Mouse (Mus musculus) 3134 (cell line): ENCODE results near the gene Ripply3.
A peak's percentile ranks its signal among the peaks of the same experiment; 100 is the strongest.
"Not testable (repeated sequence)": the region's sequence is repeated elsewhere in the genome, so short reads cannot be mapped to it uniquely, and the experiment has no call there.

Source experiments
- DNase-seq: peaks from one replicate; pipeline ENCODE4 v3.0.0-alpha.2; 2011; ENCODE audit warnings: low spot score; ENCODE audit not compliant: insufficient read length; ENCODE audit errors: extremely low read depth

Gene Ripply3

GRCm38 (mm10) chr16:94313229-94314030 lies 14.8 kb upstream of the Ripply3 start, which contains the start of gene Hlcs:
Gene Hlcs, minus strand, starts transcription at chr16:94313571.
- DNase-seq = peak; percentile 93

GRCm38 (mm10) chr16:94314626-94315025 lies 13.6 kb upstream of the Ripply3 start:
- no peak for DNase-seq

- DNase-seq = no peak
Measured at GRCm38 (mm10) chr16:94315215-94315614, 13.0 kb upstream of the Ripply3 start.

GRCm38 (mm10) chr16:94317752-94318151 lies 10.5 kb upstream of the Ripply3 start:
- DNase-seq = no peak

- no peak for DNase-seq
Measured at GRCm38 (mm10) chr16:94320223-94320622, 8.0 kb upstream of the Ripply3 start.

- no peak for DNase-seq
Measured at GRCm38 (mm10) chr16:94323681-94324080, 4.5 kb upstream of the Ripply3 start.

DNA sequence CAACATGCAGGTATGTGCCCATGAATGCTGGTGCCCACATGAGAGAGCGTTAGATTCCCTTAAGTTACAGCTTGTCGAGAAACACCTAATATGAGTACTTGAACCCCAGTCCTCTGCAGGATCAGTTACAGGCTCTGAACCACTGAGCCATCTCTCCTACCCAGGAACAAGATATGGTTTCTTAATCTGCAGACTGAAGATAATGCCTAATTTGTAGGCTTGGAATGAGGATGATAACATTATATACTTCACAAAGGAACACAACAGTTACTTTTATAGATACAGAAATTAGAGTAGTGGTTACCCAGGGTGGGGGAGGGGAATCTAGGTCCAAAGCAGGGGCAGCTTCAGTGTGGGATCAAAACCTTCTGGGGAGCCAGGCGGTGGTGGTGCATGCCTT lies 2.2 kb upstream of the Ripply3 start:
- no peak for DNase-seq

GRCm38 (mm10) chr16:94328881-94329867 lies 954 bp downstream of the Ripply3 start:
- no peak for DNase-seq

- DNase-seq = no peak
Measured at GRCm38 (mm10) chr16:94330429-94330828, 2.2 kb downstream of the Ripply3 start.

DNA sequence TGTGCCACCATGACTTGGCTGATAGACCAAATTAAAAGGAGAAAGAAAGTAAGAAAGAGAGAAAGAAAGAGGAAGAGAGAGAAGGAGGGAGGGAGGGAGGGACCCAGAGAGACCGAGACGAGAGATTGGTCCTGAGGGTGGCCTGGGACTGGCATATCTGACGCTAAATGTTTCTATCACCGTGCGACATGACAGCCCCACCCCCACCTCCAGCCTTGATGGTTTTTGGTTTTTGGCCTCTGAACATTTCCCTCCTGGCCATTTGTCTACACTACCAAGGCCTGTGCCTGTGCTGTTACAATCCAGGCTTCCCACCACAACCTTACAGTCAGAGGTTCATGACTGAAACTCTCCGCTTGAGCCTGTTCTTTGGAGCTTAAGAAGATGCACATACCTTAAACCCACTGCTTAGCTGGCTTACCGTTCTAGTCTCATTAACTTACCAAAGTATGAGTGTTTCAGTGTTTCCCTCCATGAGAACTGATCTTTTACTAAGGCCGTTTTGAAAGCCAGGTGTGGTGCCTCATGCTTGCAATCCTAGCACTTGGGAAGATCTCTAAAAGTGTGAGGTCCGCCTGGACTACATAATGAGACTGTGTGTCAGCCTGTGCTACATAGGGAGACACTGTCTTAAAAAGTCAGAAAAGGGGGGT lies 3.1 kb downstream of the Ripply3 start:
- DNase-seq = no peak

DNA sequence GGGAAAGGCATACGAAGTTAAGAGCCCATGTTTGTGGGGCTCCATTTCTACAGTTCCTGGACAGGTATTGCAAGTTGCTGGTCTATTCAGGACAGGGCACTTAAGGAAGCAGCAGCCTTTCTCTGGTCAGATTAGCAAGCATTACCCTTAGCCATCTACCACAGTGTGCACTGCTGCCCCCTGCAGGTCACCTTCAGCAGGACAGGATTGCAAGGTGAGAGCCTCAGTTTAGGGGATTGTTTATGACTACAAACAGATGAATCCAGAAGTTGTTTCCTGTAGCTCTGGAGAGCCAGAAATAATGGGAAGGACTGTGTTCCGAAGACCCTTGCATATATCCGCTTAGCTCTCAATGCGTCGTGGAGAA lies 3.6 kb downstream of the Ripply3 start:
- DNase-seq = no peak

- DNase-seq = no peak
Measured at GRCm38 (mm10) chr16:94335656-94336055, 7.4 kb downstream of the Ripply3 start.

DNA sequence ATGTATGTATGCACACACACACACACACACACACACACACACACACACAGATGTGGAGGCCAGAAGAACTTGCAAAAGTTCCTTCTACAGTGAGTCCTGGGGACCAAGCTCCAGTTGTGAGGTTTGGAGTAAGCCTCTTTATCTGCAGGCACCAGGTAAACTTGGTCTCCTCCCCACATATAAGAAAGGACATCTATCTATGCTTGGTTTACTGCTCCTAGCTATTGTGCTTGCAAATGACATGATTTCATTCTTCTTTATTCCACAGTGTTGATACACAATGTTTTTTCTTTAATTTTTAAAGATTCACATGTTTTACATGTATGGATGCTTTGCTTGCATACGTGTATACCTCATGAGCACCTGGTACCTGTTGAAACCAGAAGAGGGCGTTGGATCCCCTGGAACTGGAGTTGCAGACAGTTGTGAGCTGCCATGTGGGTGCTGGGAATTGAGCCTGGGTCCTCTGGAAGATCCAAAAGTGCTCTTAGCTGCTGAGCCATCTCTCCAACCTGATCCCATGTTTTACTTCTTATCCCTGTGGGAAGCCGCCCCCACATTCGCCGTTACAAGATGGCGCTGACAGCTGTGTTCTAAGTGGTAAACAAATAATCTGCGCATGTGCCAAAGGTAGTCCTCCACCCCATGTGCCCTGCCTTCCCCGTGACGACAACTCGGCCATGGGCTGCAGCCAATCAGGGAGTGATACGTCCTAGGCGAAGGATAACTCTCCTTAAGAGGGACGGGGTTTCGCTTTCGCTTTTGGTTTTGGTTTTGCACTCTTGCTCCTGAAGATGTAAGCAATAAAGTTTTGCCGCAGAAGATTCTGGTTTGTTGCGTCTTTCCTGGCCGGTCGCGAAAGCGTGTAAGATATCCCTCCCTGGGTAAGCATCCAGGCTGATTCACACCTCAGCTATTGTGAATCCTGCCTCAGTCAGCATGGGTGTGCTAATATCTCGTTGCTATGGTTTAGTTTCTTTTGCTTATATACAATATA lies 11.2 kb downstream of the Ripply3 start:
- not testable (repeated sequence) for DNase-seq

- no peak for DNase-seq
Measured at GRCm38 (mm10) chr16:94345733-94346132, 17.5 kb downstream of the Ripply3 start.

GRCm38 (mm10) chr16:94347080-94347731 lies 19.0 kb downstream of the Ripply3 start:
- no peak for DNase-seq

- DNase-seq = no peak
Measured at GRCm38 (mm10) chr16:94348779-94349178, 20.6 kb downstream of the Ripply3 start.

GRCm38 (mm10) chr16:94349588-94350286 lies 21.5 kb downstream of the Ripply3 start:
- DNase-seq = no peak

GRCm38 (mm10) chr16:94350287-94350677 lies 22.1 kb downstream of the Ripply3 start:
- DNase-seq = no peak

DNA sequence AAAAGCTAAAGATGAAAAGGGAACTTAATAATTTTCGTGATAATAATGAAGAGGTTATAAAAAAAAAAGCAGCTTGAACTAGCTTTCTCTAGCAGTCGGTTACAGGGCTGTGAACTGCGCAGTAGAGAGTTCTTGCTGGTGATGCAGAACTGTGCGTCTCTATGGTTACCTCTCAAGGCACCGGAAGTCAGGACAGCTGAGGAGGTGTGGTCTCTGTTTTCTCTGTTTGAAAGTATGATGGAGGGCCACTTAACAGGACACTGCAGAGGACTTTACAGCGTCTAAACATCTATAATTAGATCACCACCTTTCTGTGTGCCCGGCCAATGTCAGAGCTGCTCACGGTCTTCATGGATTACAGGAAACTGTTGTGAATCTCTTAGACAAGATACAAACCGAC lies 26.2 kb downstream of the Ripply3 start:
- no peak for DNase-seq
